Mouse (Mus musculus) lung, embryonic 16.5 days (tissue): ENCODE data around the gene Vmn1r215. TPM values are rescaled to one million over a fixed set of nuclear protein-coding genes. Genes with fewer than 3 reads are reported as not detected.

Experiments used
- polyA plus RNA-seq: library from polyadenylated mRNA; unstranded; fragments of >200 nt; fragmentation: Nextera tagmentation; extraction: Ambion mirVana; gene quantifications from 2 replicates; pipeline ENCODE4 v1.2.1, GENCODE M21; 2015

The Vmn1r215 gene
- polyA plus RNA-seq, 1 experiment from 2014 or later, result not detected

Other genes with a start within 250 kb of the Vmn1r215 start
- gene Vmn1r210, start 236.7 kb upstream of the Vmn1r215 start, polyA plus RNA-seq, result not detected in 2 replicates
- not detected in 2 replicates for gene Vmn1r211, start 210.5 kb upstream of the Vmn1r215 start, polyA plus RNA-seq
- gene Vmn1r212, start 183.8 kb upstream of the Vmn1r215 start, polyA plus RNA-seq, result not detected in 2 replicates
- not detected in 2 replicates for gene Vmn1r213, start 60.4 kb upstream of the Vmn1r215 start, polyA plus RNA-seq
- gene Vmn1r214, start 37.6 kb upstream of the Vmn1r215 start, polyA plus RNA-seq, result not detected in 2 replicates
- gene Vmn1r217, start 50.2 kb downstream of the Vmn1r215 start, polyA plus RNA-seq, result not detected in 2 replicates
- gene Vmn1r218, start 65.1 kb downstream of the Vmn1r215 start, polyA plus RNA-seq, result not detected in 2 replicates
- gene Vmn1r219, start 91.3 kb downstream of the Vmn1r215 start, polyA plus RNA-seq, result not detected in 2 replicates
- not detected in 2 replicates for gene Vmn1r220, start 120.0 kb downstream of the Vmn1r215 start, polyA plus RNA-seq
- not detected in 2 replicates for gene Vmn1r221, start 146.1 kb downstream of the Vmn1r215 start, polyA plus RNA-seq
- not detected in 2 replicates for gene Vmn1r222, start 167.9 kb downstream of the Vmn1r215 start, polyA plus RNA-seq
- not detected in 2 replicates for gene Vmn1r223, start 179.1 kb downstream of the Vmn1r215 start, polyA plus RNA-seq